Mouse (Mus musculus): ENCODE results near the gene Myo1b. TPM values are rescaled to one million over a fixed set of nuclear protein-coding genes. Genes with fewer than 3 reads are reported as not detected.

Gene Myo1b
- polyA plus RNA-seq, 1 experiment from 2014 or later, result 68.3 TPM

- no peak overlapping the region for H3K4me3 ChIP-seq (ENCODE audit: low read length)
- H3K9me3 ChIP-seq (ENCODE audit: low read length), result no peaks in the 10 kb centered on the region
- no peaks in the 10 kb centered on the region for H3K27me3 ChIP-seq (ENCODE audit: insufficient read depth, low read length)
- H3K36me3 ChIP-seq (ENCODE audit: insufficient read depth, low read length), result 0 out of 2 replicates have a peak, but pooled peaks cover 5% of the 10 kb centered on the region
- peaks cover 26% of the 10 kb centered on the region for H3K4me1 ChIP-seq (ENCODE audit: insufficient read depth, low read length)
- WGBS, result 50% methylated on average over 3 of the region's 3 CpGs
- H3K9ac ChIP-seq (replicated peaks; ENCODE audit: low read length), result no peak overlapping the region
- H3K4me2 ChIP-seq (replicated peaks; ENCODE audit: low read depth, low read length), result no peak overlapping the region
- H3K27ac ChIP-seq (ENCODE audit: low read length), result no peak overlapping the region
- ATAC-seq (ENCODE audit: low FRiP score, low TSS enrichment), result peak; percentile 65; the same call in 1 of the 2 replicates
Observed at GRCm38 (mm10) chr1:51834072-51834471, 81.8 kb downstream of the Myo1b start.

- WGBS, result 84% methylated on average over 9 of the region's 9 CpGs
- Histone ChIP-seq H3K27me3 (ENCODE audit: insufficient read depth, low read length) (no peaks in the 10 kb centered on the region), H3K36me3 (ENCODE audit: insufficient read depth, low read length) (0 out of 2 replicates have a peak, but pooled peaks cover 5% of the 10 kb centered on the region), H3K4me3 (ENCODE audit: low read length) (no peak overlapping the region), H3K9ac (replicated peaks; ENCODE audit: low read length) (no peak overlapping the region), H3K4me2 (replicated peaks; ENCODE audit: low read depth, low read length) (no peak overlapping the region), H3K9me3 (ENCODE audit: low read length) (no peaks in the 10 kb centered on the region), H3K4me1 (ENCODE audit: insufficient read depth, low read length) (peaks cover 4% of the 10 kb centered on the region), H3K27ac (ENCODE audit: low read length) (no peak overlapping the region)
- no peak for ATAC-seq (ENCODE audit: low FRiP score, low TSS enrichment)
Observed at GRCm38 (mm10) chr1:51829353-51829752, 86.5 kb downstream of the Myo1b start.

- H3K4me1 ChIP-seq (ENCODE audit: insufficient read depth, low read length), result peaks cover 13% of the 10 kb centered on the region
- 0 out of 2 replicates have a peak, but pooled peaks cover 3% of the 10 kb centered on the region for H3K36me3 ChIP-seq (ENCODE audit: insufficient read depth, low read length)
- no peaks in the 10 kb centered on the region for H3K9me3 ChIP-seq (ENCODE audit: low read length)
- H3K4me2 ChIP-seq (replicated peaks; ENCODE audit: low read depth, low read length), result no peak overlapping the region
- peak overlapping the region; percentile 46; the same call in 1 of the 2 replicates for H3K27ac ChIP-seq (ENCODE audit: low read length)
- no peaks in the 10 kb centered on the region for H3K27me3 ChIP-seq (ENCODE audit: insufficient read depth, low read length)
- H3K4me3 ChIP-seq (ENCODE audit: low read length), result no peak overlapping the region
- 64% methylated on average over 4 of the region's 4 CpGs for WGBS
- no peak for ATAC-seq (ENCODE audit: low FRiP score, low TSS enrichment)
- no peak overlapping the region for H3K9ac ChIP-seq (replicated peaks; ENCODE audit: low read length)
Observed at GRCm38 (mm10) chr1:51822531-51822930, 93.3 kb downstream of the Myo1b start.

- Histone ChIP-seq H3K27ac (ENCODE audit: low read length) (peak overlapping the region; percentile 46; the same call in 1 of the 2 replicates), H3K4me1 (ENCODE audit: insufficient read depth, low read length) (peaks cover 13% of the 10 kb centered on the region), H3K36me3 (ENCODE audit: insufficient read depth, low read length) (peaks cover 3% of the 10 kb centered on the region; the same call in 1 of the 2 replicates), H3K4me2 (replicated peaks; ENCODE audit: low read depth, low read length) (no peak overlapping the region), H3K4me3 (ENCODE audit: low read length) (no peak overlapping the region), H3K9ac (replicated peaks; ENCODE audit: low read length) (no peak overlapping the region), H3K9me3 (ENCODE audit: low read length) (no peaks in the 10 kb centered on the region), H3K27me3 (ENCODE audit: insufficient read depth, low read length) (no peaks in the 10 kb centered on the region)
- ATAC-seq (ENCODE audit: low FRiP score, low TSS enrichment), result peak; percentile 46; the same call in 1 of the 2 replicates
- WGBS, result 54% methylated on average over 13 of the region's 13 CpGs
Observed at GRCm38 (mm10) chr1:51821701-51822495, 94.0 kb downstream of the Myo1b start.

- Histone ChIP-seq H3K4me2 (replicated peaks; ENCODE audit: low read depth, low read length) (no peak overlapping the region), H3K9me3 (ENCODE audit: low read length) (no peaks in the 10 kb centered on the region), H3K36me3 (ENCODE audit: insufficient read depth, low read length) (peaks cover 3% of the 10 kb centered on the region; the same call in 1 of the 2 replicates), H3K4me3 (ENCODE audit: low read length) (no peak overlapping the region), H3K27ac (ENCODE audit: low read length) (no peak overlapping the region), H3K4me1 (ENCODE audit: insufficient read depth, low read length) (peaks cover 13% of the 10 kb centered on the region), H3K27me3 (ENCODE audit: insufficient read depth, low read length) (no peaks in the 10 kb centered on the region), H3K9ac (replicated peaks; ENCODE audit: low read length) (no peak overlapping the region)
- no peak for ATAC-seq (ENCODE audit: low FRiP score, low TSS enrichment)
- 90% methylated on average over 6 of the region's 6 CpGs for WGBS
Observed at GRCm38 (mm10) chr1:51820520-51820919, 95.4 kb downstream of the Myo1b start.

DNA sequence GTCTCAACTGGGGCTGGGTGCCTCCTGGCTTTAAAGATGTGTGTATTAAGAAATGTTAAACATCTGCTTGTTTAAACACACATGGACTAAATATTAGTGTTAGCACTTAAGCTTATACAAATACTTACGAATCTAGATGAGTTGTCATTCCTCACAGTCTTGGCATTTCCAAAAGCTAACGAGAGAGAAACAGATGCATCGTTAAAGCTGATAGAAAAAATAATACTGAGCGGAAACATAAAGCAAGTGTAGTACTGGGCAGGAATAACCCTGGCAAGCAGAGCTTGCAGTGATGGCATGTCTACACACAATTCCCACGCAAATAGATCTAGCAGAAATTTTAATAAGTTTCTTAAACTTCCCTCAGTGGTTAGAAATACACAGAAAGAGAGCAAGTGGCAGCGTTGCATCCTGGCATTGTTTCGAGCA is 95.8 kb downstream of the Myo1b start:
- ATAC-seq (ENCODE audit: low FRiP score, low TSS enrichment), result no peak
- Histone ChIP-seq H3K4me2 (replicated peaks; ENCODE audit: low read depth, low read length) (no peak overlapping the region), H3K27ac (ENCODE audit: low read length) (no peak overlapping the region), H3K4me3 (ENCODE audit: low read length) (no peak overlapping the region), H3K36me3 (ENCODE audit: insufficient read depth, low read length) (peaks cover 3% of the 10 kb centered on the region; the same call in 1 of the 2 replicates), H3K9me3 (ENCODE audit: low read length) (no peaks in the 10 kb centered on the region), H3K9ac (replicated peaks; ENCODE audit: low read length) (no peak overlapping the region), H3K4me1 (ENCODE audit: insufficient read depth, low read length) (peaks cover 13% of the 10 kb centered on the region), H3K27me3 (ENCODE audit: insufficient read depth, low read length) (no peaks in the 10 kb centered on the region)
- 81% methylated on average over 7 of the region's 7 CpGs for WGBS

GRCm38 (mm10) chr1:51815636-51816035 is 100.2 kb downstream of the Myo1b start:
- Histone ChIP-seq H3K4me3 (ENCODE audit: low read length) (no peak overlapping the region), H3K27me3 (ENCODE audit: insufficient read depth, low read length) (no peaks in the 10 kb centered on the region), H3K9me3 (ENCODE audit: low read length) (no peaks in the 10 kb centered on the region), H3K9ac (replicated peaks; ENCODE audit: low read length) (no peak overlapping the region), H3K36me3 (ENCODE audit: insufficient read depth, low read length) (no peaks in the 10 kb centered on the region; the same call in none of the 2 replicates), H3K4me2 (replicated peaks; ENCODE audit: low read depth, low read length) (no peak overlapping the region), H3K4me1 (ENCODE audit: insufficient read depth, low read length) (no peaks in the 10 kb centered on the region), H3K27ac (ENCODE audit: low read length) (no peak overlapping the region)
- WGBS, result 67% methylated on average over 1 of the region's 1 CpGs
- ATAC-seq (ENCODE audit: low FRiP score, low TSS enrichment), result no peak

- Histone ChIP-seq H3K36me3 (ENCODE audit: insufficient read depth, low read length) (no peaks in the 10 kb centered on the region; the same call in none of the 2 replicates), H3K4me1 (ENCODE audit: insufficient read depth, low read length) (no peaks in the 10 kb centered on the region), H3K4me2 (replicated peaks; ENCODE audit: low read depth, low read length) (no peak overlapping the region), H3K27ac (ENCODE audit: low read length) (no peak overlapping the region), H3K9ac (replicated peaks; ENCODE audit: low read length) (no peak overlapping the region), H3K9me3 (ENCODE audit: low read length) (no peaks in the 10 kb centered on the region), H3K4me3 (ENCODE audit: low read length) (no peak overlapping the region), H3K27me3 (ENCODE audit: insufficient read depth, low read length) (no peaks in the 10 kb centered on the region)
- ATAC-seq (ENCODE audit: low FRiP score, low TSS enrichment), result peak; percentile 49; the same call in 1 of the 2 replicates
- 44% methylated on average over 5 of the region's 5 CpGs for WGBS
Observed at GRCm38 (mm10) chr1:51814854-51815630, 100.8 kb downstream of the Myo1b start.

DNA sequence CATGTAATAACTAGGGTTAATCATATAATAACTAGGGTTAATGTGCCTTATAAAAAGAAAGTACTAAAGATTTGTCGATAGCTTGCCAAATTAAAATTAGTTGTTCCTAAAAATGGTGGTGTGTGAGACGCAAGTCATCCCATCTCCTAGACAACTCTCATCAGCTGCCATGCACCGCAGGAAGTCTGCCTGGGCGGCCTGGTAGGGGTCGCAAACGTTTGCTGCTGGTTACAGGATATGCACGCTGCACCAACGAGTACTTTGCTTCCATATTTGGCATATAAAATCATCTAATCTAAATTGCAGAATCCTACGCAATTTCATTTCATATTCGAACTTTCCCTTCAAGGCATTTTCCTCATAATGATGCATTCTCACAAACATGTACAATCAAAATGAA is 107.0 kb downstream of the Myo1b start:
- Histone ChIP-seq H3K36me3 (ENCODE audit: insufficient read depth, low read length) (no peaks in the 10 kb centered on the region; the same call in 1 of the 2 replicates), H3K27ac (ENCODE audit: low read length) (no peak overlapping the region), H3K9ac (replicated peaks; ENCODE audit: low read length) (no peak overlapping the region), H3K4me3 (ENCODE audit: low read length) (no peak overlapping the region), H3K27me3 (ENCODE audit: insufficient read depth, low read length) (no peaks in the 10 kb centered on the region), H3K4me2 (replicated peaks; ENCODE audit: low read depth, low read length) (no peak overlapping the region), H3K9me3 (ENCODE audit: low read length) (no peaks in the 10 kb centered on the region), H3K4me1 (ENCODE audit: insufficient read depth, low read length) (no peaks in the 10 kb centered on the region)
- no peak for ATAC-seq (ENCODE audit: low FRiP score, low TSS enrichment)
- WGBS, result 86% methylated on average over 10 of the region's 10 CpGs

Measured in kidney, embryonic 16.5 days (tissue).